Mouse (Mus musculus) thymus, adult 2 months (tissue): ENCODE data around the gene Lhx4.

ENCODE experiments used
- CTCF ChIP-seq: fragments of 200-500 bp; IDR thresholded peaks from 2 replicates; pipeline ENCODE4 v1.5.1; 2012; ENCODE audit warnings: mild to moderate bottlenecking, control low read depth, low read length, moderate library complexity, borderline replicate concordance; ENCODE audit not compliant: control insufficient read depth, poor library complexity, insufficient read depth; ENCODE audit errors: extremely low read depth
- POLR2A ChIP-seq: fragments of 200-500 bp; IDR thresholded peaks from 2 replicates; pipeline ENCODE4 v1.6.1; 2012; ENCODE audit warnings: mild to moderate bottlenecking, low read length, control low read depth, moderate library complexity; ENCODE audit not compliant: control insufficient read depth, poor library complexity, insufficient read depth; ENCODE audit errors: extremely low read depth

DNA sequence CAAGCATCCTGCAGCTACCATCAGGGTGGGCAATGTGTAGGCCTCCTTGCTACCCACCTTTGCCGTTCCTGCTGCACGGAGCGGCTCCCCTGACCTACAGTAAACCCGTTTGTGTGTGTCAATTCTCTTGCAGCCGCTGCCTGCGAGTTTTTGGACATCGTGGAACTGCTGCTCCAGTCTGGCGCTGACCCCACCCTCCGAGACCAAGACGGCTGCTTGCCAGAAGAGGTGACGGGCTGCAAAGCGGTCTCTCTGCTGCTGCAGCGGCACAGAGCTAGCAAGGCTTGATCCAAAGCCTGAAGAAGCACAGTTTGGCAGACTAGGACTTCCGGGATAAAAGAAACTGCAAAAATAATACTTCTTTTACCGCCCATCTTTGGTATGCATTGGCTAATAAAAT lies 64.7 kb downstream of the Lhx4 start:
- TF ChIP-seq POLR2A: no peak
- TF ChIP-seq CTCF: no peak
